Comparison of ENCODE assay signal across 24 mouse cellular contexts in genomic region chr11:6130578-6130977, GRCm38 (mm10).
A peak's percentile ranks its signal among the peaks of the same experiment; 100 is the strongest.
DNase-seq lines count a peak whose midpoint lies in the region; ATAC-seq and TF ChIP-seq lines count a peak whose summit lies in the region.
"Had no signal": no experiment of that assay in that cellular context is flagged by ENCODE, and none has a peak within 500 bp of the region (broad histone marks: within the 10 kb centered on the region; RNA-seq: fewer than 3 reads in every experiment).

No protein-coding gene starts in this region.

- no peaks in the 10 kb centered on the region for H3K36me3 ChIP-seq in lung, postnatal 0 days (ENCODE audit: insufficient read depth, low read length)
- peaks cover 2 to 38% of the 10 kb centered on the region in 2 experiments for H3K36me3 ChIP-seq in CH12.LX (replicated peaks in 1 of 2; ENCODE audit: control insufficient read depth in 1 of 2, insufficient read depth in 1 of 2, low read length in 1 of 2)
- H3K36me3 ChIP-seq: embryonic facial prominence, embryonic 15.5 days had no signal

- no peak for TF ChIP-seq RAD21 in CH12.LX (IDR thresholded peaks at IDR 0.05; ENCODE audit: low read depth, low read length)

- no peak for TF ChIP-seq CTCF in lung, postnatal 0 days (IDR thresholded peaks at IDR 0.05)
- TF ChIP-seq CTCF in CH12.LX (conservative IDR thresholded peaks at IDR 0.05 in 1 of 2, IDR thresholded peaks at IDR 0.05 in 1 of 2; ENCODE audit: low read depth in 2 of 2, low read length in 2 of 2) = no peak

- no peaks in the 10 kb centered on the region for H3K9me3 ChIP-seq in lung, postnatal 0 days (ENCODE audit: low read length)
- no peaks in the 10 kb centered on the region for H3K9me3 ChIP-seq in CH12.LX (replicated peaks; ENCODE audit: low read length)
- H3K9me3 ChIP-seq: embryonic facial prominence, embryonic 13.5 days; embryonic facial prominence, embryonic 15.5 days had no signal

- no peak for ATAC-seq in lung, postnatal 0 days
- ATAC-seq: activated CD4-positive, CD25-positive, alpha-beta regulatory T cell, adult 4 months; CD4-positive, CD25-positive, alpha-beta regulatory T cell, adult 4 months; forebrain, embryonic 14.5 days; forebrain, embryonic 16.5 days; Patski had no signal

- TF ChIP-seq EP300 in lung, postnatal 0 days (IDR thresholded peaks at IDR 0.05) = no peak
- peak; percentile 38; the same call in 1 of the 2 replicates for TF ChIP-seq EP300 in CH12.LX (IDR thresholded peaks at IDR 0.05; ENCODE audit: low read length)

- no peak for TF ChIP-seq POLR2A in CH12.LX (IDR thresholded peaks at IDR 0.05; ENCODE audit: low read depth, low read length)

- H3K27me3 ChIP-seq in lung, postnatal 0 days (replicated peaks; ENCODE audit: insufficient read depth, low read length) = no peaks in the 10 kb centered on the region
- H3K27me3 ChIP-seq in CH12.LX (replicated peaks) = no peaks in the 10 kb centered on the region
- H3K27me3 ChIP-seq: embryonic facial prominence, embryonic 13.5 days; embryonic facial prominence, embryonic 15.5 days; Patski had no signal

- peak; percentile 4 for DNase-seq in lung, postnatal 0 days (ENCODE audit: low spot score)
- DNase-seq in lung, adult 18-20 months = no peak
- DNase-seq in CH12.LX (ENCODE audit: extremely low read depth) (no peak), adipocyte (ENCODE audit: low spot score) (peak; percentile 24)
- DNase-seq in left cerebral cortex, adult 8-10 months (ENCODE audit: low spot score in 2 of 2) = no peak
- DNase-seq in kidney, postnatal 10 days = no peak
- DNase-seq: adrenal gland, postnatal 10 days; adrenal gland, postnatal 25 days; B cell, adult 2 months; cerebellum, adult 11 months; cerebellum, adult 18-20 months; cerebellum, adult 8-10 months; cerebellum, adult 9-11 months; cerebellum, postnatal 14 days; cerebellum, postnatal 36 days; embryo, embryonic 11 days had no signal

- no peaks in the 10 kb centered on the region for H3K4me1 ChIP-seq in lung, postnatal 0 days (ENCODE audit: insufficient read depth, low read depth, low read length)
- peaks cover 4 to 15% of the 10 kb centered on the region in 2 experiments; a peak in 3 of 4 replicates for H3K4me1 ChIP-seq in CH12.LX (ENCODE audit: control insufficient read depth in 1 of 2, insufficient read depth in 2 of 2)
- H3K4me1 ChIP-seq: embryonic facial prominence, embryonic 13.5 days; embryonic facial prominence, embryonic 15.5 days had no signal

- no peak overlapping the region for H3K9ac ChIP-seq in lung, postnatal 0 days (replicated peaks; ENCODE audit: low read depth)
- H3K9ac ChIP-seq in CH12.LX (ENCODE audit: insufficient read depth, low read depth) = no peak overlapping the region
- H3K9ac ChIP-seq: embryonic facial prominence, embryonic 13.5 days; embryonic facial prominence, embryonic 15.5 days had no signal

- peaks cover 5% of the 10 kb centered on the region; the same call in 1 of the 2 replicates for H3K79me2 ChIP-seq in CH12.LX (replicated peaks; ENCODE audit: control insufficient read depth, extremely low read depth, insufficient read depth, poor library complexity, severe bottlenecking)

- no peak overlapping the region for H3K4me2 ChIP-seq in lung, postnatal 0 days (replicated peaks; ENCODE audit: low read depth, low read length)
- H3K4me2 ChIP-seq in CH12.LX (ENCODE audit: insufficient read depth, low read depth, poor library complexity, severe bottlenecking) = no peak overlapping the region
- H3K4me2 ChIP-seq: embryonic facial prominence, embryonic 13.5 days; embryonic facial prominence, embryonic 15.5 days had no signal

- WGBS in lung, postnatal 0 days = 60% methylated on average over 1 of the region's 1 CpGs

- dilution Hi-C loops in CH12.LX (cut with MboI; ENCODE audit: extremely low pct_ligation_motif_present, extremely low pct_unique_long_range_greater_than_20kb, low sequenced_read_pairs) = no loop called here

- H3K4me3 ChIP-seq in lung, postnatal 0 days (ENCODE audit: low read depth, low read length) = no peak overlapping the region
- no peak overlapping the region for H3K4me3 ChIP-seq in CH12.LX (replicated peaks in 1 of 3; ENCODE audit: low read depth in 2 of 3, low read length in 2 of 3, poor library complexity in 1 of 3)
- H3K4me3 ChIP-seq: embryonic facial prominence, embryonic 13.5 days; embryonic facial prominence, embryonic 15.5 days; erythroblast, embryonic 14.5 days had no signal

- H3K27ac ChIP-seq in lung, postnatal 0 days (ENCODE audit: low read length) = no peak overlapping the region
- no peak overlapping the region for H3K27ac ChIP-seq in CH12.LX (ENCODE audit: insufficient read depth, low read depth)
- H3K27ac ChIP-seq: embryonic facial prominence, embryonic 13.5 days; embryonic facial prominence, embryonic 15.5 days had no signal

- in situ Hi-C loops in CH12.LX (cut with MboI; ENCODE audit: low pct_ligation_motif_present, low pct_unique_long_range_greater_than_20kb, low sequenced_read_pairs) = loop anchor here (5.0 kb wide), 1 partner anchor 37 kb away; no protein-coding TSS in a partner anchor

TF ChIP-seq in CH12.LX, 34 proteins besides CTCF, POLR2A, EP300 and RAD21:
- TF ChIP-seq BHLHE40 (IDR thresholded peaks at IDR 0.05; ENCODE audit: low read depth, low read length) (peak; percentile 46; the same call in 1 of the 2 replicates), E2F4 (IDR thresholded peaks at IDR 0.05; ENCODE audit: insufficient replicate concordance, low read depth, low read length) (no peak), ETS1 (conservative IDR thresholded peaks at IDR 0.05; ENCODE audit: low read depth, low read length) (peak; percentile 32; the same call in 1 of the 2 replicates), JUN (IDR thresholded peaks at IDR 0.05; ENCODE audit: insufficient read depth, low read depth, low read length) (peak; percentile 55; the same call in 1 of the 2 replicates)

Comparison
In these comparisons a context has a peak if more than half of its experiments do, and no peak if none do; other contexts are left out.
1. DNase-seq: peak in lung, postnatal 0 days (single experiment) and adipocyte (single experiment); none in lung, adult 18-20 months (0 of 2), CH12.LX (single experiment), left cerebral cortex, adult 8-10 months (0 of 2) and kidney, postnatal 10 days (single experiment).